Mouse (Mus musculus) cerebellum, adult 9-11 months (tissue): ENCODE measurements around the gene Kcng3.

Experiments
- DNase-seq: peaks from one replicate; pipeline ENCODE4 v3.0.0; 2022

Gene Kcng3

GRCm38 (mm10) chr17:83630787-83631678 is 662 bp downstream of the Kcng3 start:
- no peak for DNase-seq

GRCm38 (mm10) chr17:83613907-83614306 is 17.8 kb downstream of the Kcng3 start:
- DNase-seq = no peak

- no peak for DNase-seq
These were observed 22.2 kb downstream of the Kcng3 start for GRCm38 (mm10) chr17:83609532-83609931.

- no peak for DNase-seq
These were observed 30.7 kb downstream of the Kcng3 start for GRCm38 (mm10) chr17:83600976-83601375.

GRCm38 (mm10) chr17:83595966-83596365 is 35.7 kb downstream of the Kcng3 start:
- DNase-seq = no peak

- no peak for DNase-seq
These were observed 37.2 kb downstream of the Kcng3 start for GRCm38 (mm10) chr17:83594526-83594925.

GRCm38 (mm10) chr17:83593396-83593795 is 38.3 kb downstream of the Kcng3 start:
- DNase-seq = no peak

- no peak for DNase-seq
These were observed 42.9 kb downstream of the Kcng3 start for GRCm38 (mm10) chr17:83588663-83589341.

GRCm38 (mm10) chr17:83587731-83588130 is 44.0 kb downstream of the Kcng3 start:
- DNase-seq = no peak

GRCm38 (mm10) chr17:83582585-83582984 is 49.1 kb downstream of the Kcng3 start:
- DNase-seq = no peak

- no peak for DNase-seq
These were observed 51.0 kb downstream of the Kcng3 start for GRCm38 (mm10) chr17:83580734-83581133.

GRCm38 (mm10) chr17:83576810-83577371 is 54.8 kb downstream of the Kcng3 start:
- DNase-seq = no peak

GRCm38 (mm10) chr17:83574615-83575014 is 57.1 kb downstream of the Kcng3 start:
- DNase-seq = no peak

GRCm38 (mm10) chr17:83573128-83573527 is 58.6 kb downstream of the Kcng3 start:
- no peak for DNase-seq

GRCm38 (mm10) chr17:83572366-83572765 is 59.3 kb downstream of the Kcng3 start:
- DNase-seq = no peak

GRCm38 (mm10) chr17:83567375-83567774 is 64.3 kb downstream of the Kcng3 start:
- DNase-seq = no peak

GRCm38 (mm10) chr17:83565506-83565905 is 66.2 kb downstream of the Kcng3 start:
- peak; percentile 65 for DNase-seq

- peak; percentile 30 for DNase-seq
These were observed 67.4 kb downstream of the Kcng3 start for GRCm38 (mm10) chr17:83564119-83564820.

- peak; percentile 48 for DNase-seq
These were observed 68.0 kb downstream of the Kcng3 start for GRCm38 (mm10) chr17:83563703-83564111.

- DNase-seq = no peak
These were observed 69.3 kb downstream of the Kcng3 start for GRCm38 (mm10) chr17:83562153-83563010.

- DNase-seq = no peak
These were observed 72.6 kb downstream of the Kcng3 start for GRCm38 (mm10) chr17:83559081-83559480.

- DNase-seq = no peak
These were observed 75.9 kb downstream of the Kcng3 start for GRCm38 (mm10) chr17:83555836-83556235.
